Mouse (Mus musculus) heart, embryonic 12.5 days (tissue): ENCODE data around the gene Rmdn2. TPM values are rescaled to one million over a fixed set of nuclear protein-coding genes. Genes with fewer than 3 reads are reported as not detected.

Source experiments
- ATAC-seq: fragments of 200-750 bp; cut with Nextera tagmentation; 2 replicates; pipeline ENCODE4 v1.8.0; 2017; ENCODE audit warnings: moderate TSS enrichment, moderate library complexity; ENCODE audit not compliant: insufficient number of reproducible peaks, low FRiP score
- H3K27ac ChIP-seq: fragments of 300-500 bp; sonication (generic); 2 replicates; pipeline ENCODE4 v1.5.1; 2016; ENCODE audit warnings: mild to moderate bottlenecking, moderate library complexity; ENCODE audit not compliant: poor library complexity, severe bottlenecking
- H3K27me3 ChIP-seq: fragments of 300-500 bp; sonication (generic); replicated peaks from 2 replicates; pipeline ENCODE4 v1.6.1; 2016; ENCODE audit warnings: mild to moderate bottlenecking, moderate library complexity
- H3K36me3 ChIP-seq: fragments of 300-500 bp; sonication (generic); 2 replicates; pipeline ENCODE4 v1.6.1; 2016; ENCODE audit warnings: mild to moderate bottlenecking, moderate library complexity
- H3K4me1 ChIP-seq: fragments of 300-500 bp; sonication (generic); replicated peaks from 2 replicates; pipeline ENCODE4 v1.6.1; 2016; ENCODE audit warnings: mild to moderate bottlenecking
- H3K4me2 ChIP-seq: fragments of 300-500 bp; sonication (generic); 2 replicates; pipeline ENCODE4 v1.6.1; 2016; ENCODE audit warnings: mild to moderate bottlenecking, moderate library complexity
- H3K4me3 ChIP-seq: fragments of 300-500 bp; sonication (generic); 2 replicates; pipeline ENCODE4 v1.5.1; 2016; ENCODE audit warnings: mild to moderate bottlenecking
- H3K9ac ChIP-seq: fragments of 300-500 bp; sonication (generic); 2 replicates; pipeline ENCODE4 v1.6.1; 2016; ENCODE audit warnings: mild to moderate bottlenecking, moderate library complexity
- H3K9me3 ChIP-seq: fragments of 300-500 bp; sonication (generic); replicated peaks from 2 replicates; pipeline ENCODE4 v1.6.1; 2016; ENCODE audit warnings: mild to moderate bottlenecking, moderate library complexity
- WGBS: fragments of 180-500 bp; shearing (Covaris S2); methylation state at CpG from one replicate; pipeline ENCODE4 v1.1.7; 2016; 5-methylcytosine and 5-hydroxymethylcytosine counted together
- polyA plus RNA-seq: library from polyadenylated mRNA; unstranded; fragments of >200 nt; fragmentation: Nextera tagmentation; extraction: Ambion mirVana; gene quantifications from 2 replicates; pipeline ENCODE4 v1.2.1, GENCODE M21; 2016

Rmdn2 gene
- polyA plus RNA-seq, 1 experiment from 2014 or later = 18.6 TPM

GRCm38 (mm10) chr17:79598151-79598550 lies 13.5 kb upstream of the Rmdn2 start:
- H3K9me3 ChIP-seq = no peaks in the 10 kb centered on the region
- H3K4me3 ChIP-seq = no peak overlapping the region
- no peaks in the 10 kb centered on the region for H3K36me3 ChIP-seq
- no peak overlapping the region for H3K4me2 ChIP-seq
- H3K9ac ChIP-seq = no peak overlapping the region
- no peaks in the 10 kb centered on the region for H3K27me3 ChIP-seq
- WGBS = 5% methylated on average over 2 of the region's 2 CpGs
- ATAC-seq = no peak
- peaks cover 13% of the 10 kb centered on the region for H3K4me1 ChIP-seq
- no peak overlapping the region for H3K27ac ChIP-seq

GRCm38 (mm10) chr17:79598596-79599577 lies 12.8 kb upstream of the Rmdn2 start:
- peaks cover 13% of the 10 kb centered on the region for H3K4me1 ChIP-seq
- no peak overlapping the region for H3K4me3 ChIP-seq
- WGBS = 41% methylated on average over 8 of the region's 8 CpGs
- H3K27ac ChIP-seq = no peak overlapping the region
- no peaks in the 10 kb centered on the region for H3K9me3 ChIP-seq
- no peak overlapping the region for H3K9ac ChIP-seq
- no peaks in the 10 kb centered on the region for H3K36me3 ChIP-seq
- no peaks in the 10 kb centered on the region for H3K27me3 ChIP-seq
- no peak overlapping the region for H3K4me2 ChIP-seq
- no peak for ATAC-seq

GRCm38 (mm10) chr17:79600108-79600507 lies 11.6 kb upstream of the Rmdn2 start:
- Histone ChIP-seq H3K27ac (no peak overlapping the region), H3K4me2 (no peak overlapping the region), H3K4me3 (no peak overlapping the region), H3K9ac (no peak overlapping the region), H3K36me3 (no peaks in the 10 kb centered on the region), H3K4me1 (peaks cover 13% of the 10 kb centered on the region), H3K27me3 (no peaks in the 10 kb centered on the region), H3K9me3 (no peaks in the 10 kb centered on the region)
- WGBS = 56% methylated on average over 4 of the region's 4 CpGs
- no peak for ATAC-seq

GRCm38 (mm10) chr17:79602381-79602780 lies 9.3 kb upstream of the Rmdn2 start:
- peaks cover 13% of the 10 kb centered on the region for H3K4me1 ChIP-seq
- WGBS = 43% methylated on average over 5 of the region's 5 CpGs
- no peaks in the 10 kb centered on the region for H3K36me3 ChIP-seq
- no peak for ATAC-seq
- H3K27ac ChIP-seq = no peak overlapping the region
- H3K9me3 ChIP-seq = no peaks in the 10 kb centered on the region
- H3K4me2 ChIP-seq = no peak overlapping the region
- no peak overlapping the region for H3K9ac ChIP-seq
- H3K4me3 ChIP-seq = no peak overlapping the region
- H3K27me3 ChIP-seq = no peaks in the 10 kb centered on the region

GRCm38 (mm10) chr17:79603427-79603826 lies 8.2 kb upstream of the Rmdn2 start:
- WGBS = 79% methylated on average over 7 of the region's 7 CpGs
- Histone ChIP-seq H3K9me3 (no peaks in the 10 kb centered on the region), H3K9ac (no peak overlapping the region), H3K27me3 (no peaks in the 10 kb centered on the region), H3K4me3 (no peak overlapping the region), H3K36me3 (no peaks in the 10 kb centered on the region), H3K27ac (no peak overlapping the region), H3K4me1 (peaks cover 11% of the 10 kb centered on the region; the same call in 1 of the 2 replicates), H3K4me2 (no peak overlapping the region)
- no peak for ATAC-seq

GRCm38 (mm10) chr17:79605794-79606193 lies 5.9 kb upstream of the Rmdn2 start:
- H3K36me3 ChIP-seq = no peaks in the 10 kb centered on the region
- H3K27me3 ChIP-seq = no peaks in the 10 kb centered on the region
- peaks cover 7% of the 10 kb centered on the region; the same call in 1 of the 2 replicates for H3K4me1 ChIP-seq
- H3K4me3 ChIP-seq = no peak overlapping the region
- H3K27ac ChIP-seq = no peak overlapping the region
- ATAC-seq = no peak
- WGBS = 65% methylated on average over 2 of the region's 2 CpGs
- H3K9me3 ChIP-seq = no peaks in the 10 kb centered on the region
- no peak overlapping the region for H3K9ac ChIP-seq
- H3K4me2 ChIP-seq = no peak overlapping the region

GRCm38 (mm10) chr17:79609697-79610096 lies 2.0 kb upstream of the Rmdn2 start:
- WGBS = 83% methylated on average over 1 of the region's 1 CpGs
- no peaks in the 10 kb centered on the region for H3K27me3 ChIP-seq
- no peak overlapping the region for H3K4me2 ChIP-seq
- no peak overlapping the region for H3K9ac ChIP-seq
- no peak overlapping the region for H3K27ac ChIP-seq
- no peaks in the 10 kb centered on the region for H3K36me3 ChIP-seq
- peaks cover 5% of the 10 kb centered on the region; the same call in 1 of the 2 replicates for H3K4me1 ChIP-seq
- H3K4me3 ChIP-seq = no peak overlapping the region
- no peak for ATAC-seq
- H3K9me3 ChIP-seq = no peaks in the 10 kb centered on the region

GRCm38 (mm10) chr17:79610163-79610755 lies 1.4 kb upstream of the Rmdn2 start:
- 57% methylated on average over 9 of the region's 9 CpGs for WGBS
- no peak for ATAC-seq
- Histone ChIP-seq H3K27me3 (no peaks in the 10 kb centered on the region), H3K27ac (no peak overlapping the region), H3K4me2 (no peak overlapping the region), H3K36me3 (no peaks in the 10 kb centered on the region), H3K9me3 (no peaks in the 10 kb centered on the region), H3K4me3 (no peak overlapping the region), H3K9ac (no peak overlapping the region), H3K4me1 (peaks cover 5% of the 10 kb centered on the region; the same call in 1 of the 2 replicates)

- ATAC-seq = peak; percentile 92
- Histone ChIP-seq H3K9me3 (no peaks in the 10 kb centered on the region), H3K27me3 (no peaks in the 10 kb centered on the region), H3K27ac (peak overlapping the region; percentile 87), H3K4me3 (peak overlapping the region; percentile 74), H3K4me2 (peak overlapping the region; percentile 77), H3K36me3 (no peaks in the 10 kb centered on the region), H3K4me1 (peaks cover 10% of the 10 kb centered on the region; the same call in 1 of the 2 replicates), H3K9ac (peak overlapping the region; percentile 83)
- 1% methylated on average over 57 of the region's 57 CpGs for WGBS
Observed at GRCm38 (mm10) chr17:79614691-79615588, 3.3 kb downstream of the Rmdn2 start.

GRCm38 (mm10) chr17:79615897-79616296 lies 4.2 kb downstream of the Rmdn2 start:
- Histone ChIP-seq H3K4me3 (peak overlapping the region; percentile 74), H3K27me3 (no peaks in the 10 kb centered on the region), H3K4me1 (0 out of 2 replicates have a peak, but pooled peaks cover 5% of the 10 kb centered on the region), H3K36me3 (no peaks in the 10 kb centered on the region), H3K9me3 (no peaks in the 10 kb centered on the region), H3K4me2 (peak overlapping the region; percentile 77), H3K27ac (no peak overlapping the region), H3K9ac (no peak overlapping the region)
- WGBS = 79% methylated on average over 9 of the region's 9 CpGs
- ATAC-seq = no peak
